Mouse (Mus musculus): ENCODE data around the gene Habp4.

Gene Habp4

GRCm38 (mm10) chr13:64178746-64179652, 17.4 kb downstream of the Habp4 start:
- DNase-seq = no peak

DNA sequence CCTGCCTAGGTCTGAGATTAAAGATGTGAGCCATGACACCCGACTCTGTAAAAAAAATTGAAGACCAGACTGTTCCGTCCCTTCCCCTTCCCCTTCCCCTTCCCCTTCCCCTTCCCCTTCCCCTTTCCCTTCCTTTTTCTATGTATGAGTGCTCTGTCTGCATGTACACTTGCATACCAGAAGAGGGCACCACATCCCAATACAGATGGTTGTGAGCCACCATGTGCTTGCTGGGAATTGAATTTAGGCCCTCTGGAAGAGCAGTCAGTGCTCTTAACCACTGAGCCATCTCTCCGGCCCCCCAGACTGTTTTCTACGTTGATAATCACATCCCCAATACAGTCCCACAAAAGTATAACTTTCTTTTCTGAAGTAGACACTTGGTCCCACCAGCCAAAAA, 18.7 kb downstream of the Habp4 start:
- no peak for DNase-seq

DNA sequence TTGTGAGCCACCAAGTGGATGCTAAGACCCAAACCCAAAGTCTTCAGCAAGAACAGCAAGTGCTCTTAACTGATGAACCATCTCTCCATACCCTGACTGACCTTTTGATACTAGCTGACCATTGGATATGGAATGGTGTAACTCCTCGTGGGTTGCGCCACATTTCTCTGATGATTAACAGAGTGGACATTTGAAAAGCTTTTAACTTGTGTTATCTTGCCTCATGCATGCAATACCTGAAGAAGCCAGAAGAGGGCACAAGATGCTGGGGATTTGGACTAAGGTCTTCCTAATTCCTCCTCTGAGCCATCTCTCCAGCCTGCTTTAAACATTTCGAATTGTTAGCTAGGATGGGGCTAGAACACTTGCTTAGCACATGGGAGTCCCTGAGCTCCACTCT, 19.3 kb downstream of the Habp4 start:
- DNase-seq = peak; percentile 40

DNA sequence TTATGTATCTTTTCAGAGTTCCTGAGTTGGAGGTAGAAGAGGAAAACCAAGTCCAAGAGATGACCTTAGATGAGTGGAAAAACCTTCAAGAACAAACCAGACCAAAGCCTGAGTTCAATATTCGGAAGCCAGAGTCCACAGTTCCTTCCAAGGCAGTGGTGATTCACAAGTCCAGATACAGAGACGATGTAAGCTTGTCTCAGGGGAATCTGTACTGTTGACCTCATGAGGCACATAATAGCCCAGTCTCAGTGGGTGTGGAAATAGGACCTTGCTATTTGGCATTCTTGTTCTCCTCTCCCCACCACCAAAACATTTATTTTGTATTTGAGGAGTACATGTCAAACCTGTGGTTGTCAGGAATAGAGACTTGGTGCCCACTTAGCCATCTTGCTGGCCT, 20.5 kb downstream of the Habp4 start:
- DNase-seq = no peak

DNA sequence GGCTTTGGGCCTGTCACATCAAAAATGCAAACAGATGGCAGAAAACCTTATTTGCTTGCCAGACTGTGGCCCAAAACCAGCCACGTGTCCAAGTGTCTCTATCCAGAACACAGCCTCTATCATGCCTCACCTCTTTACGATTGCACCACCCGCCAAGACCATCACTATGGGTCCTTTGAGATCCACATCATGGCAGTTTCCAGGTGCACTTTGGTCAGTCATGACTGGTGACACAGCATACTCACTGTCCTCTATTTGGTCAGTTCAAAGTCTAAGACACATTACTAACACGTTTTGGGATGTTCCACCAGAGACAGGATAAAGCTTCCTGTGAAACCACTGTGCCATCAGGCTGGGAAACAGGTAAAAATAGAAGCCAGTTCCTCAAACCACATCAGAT, 22.0 kb downstream of the Habp4 start:
- DNase-seq = no peak

- no peak for DNase-seq
Measured at GRCm38 (mm10) chr13:64184361-64184760, 22.7 kb downstream of the Habp4 start.

- no peak for DNase-seq
Measured at GRCm38 (mm10) chr13:64185176-64185575, 23.6 kb downstream of the Habp4 start.

- DNase-seq = no peak
Measured at GRCm38 (mm10) chr13:64185586-64185985, 24.0 kb downstream of the Habp4 start.

DNA sequence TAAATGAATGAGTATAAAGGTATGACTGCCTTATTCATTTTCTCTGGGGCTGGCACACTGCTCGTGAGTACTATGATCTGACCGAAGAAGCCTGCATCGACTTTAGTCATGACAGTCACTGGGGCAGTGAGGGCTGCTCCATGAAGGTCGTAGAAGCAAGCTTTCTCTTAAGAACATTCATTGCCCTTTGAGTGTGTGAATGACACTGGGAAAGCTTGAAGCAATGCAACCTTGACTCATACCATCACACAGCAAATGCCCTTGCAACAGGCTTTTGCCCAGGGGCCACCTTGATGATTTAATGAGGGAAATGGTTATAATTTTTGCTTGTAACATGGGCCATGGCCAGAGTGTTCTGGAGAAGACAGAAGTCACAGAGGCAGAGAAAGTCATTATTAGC, 24.9 kb downstream of the Habp4 start:
- DNase-seq = no peak

DNA sequence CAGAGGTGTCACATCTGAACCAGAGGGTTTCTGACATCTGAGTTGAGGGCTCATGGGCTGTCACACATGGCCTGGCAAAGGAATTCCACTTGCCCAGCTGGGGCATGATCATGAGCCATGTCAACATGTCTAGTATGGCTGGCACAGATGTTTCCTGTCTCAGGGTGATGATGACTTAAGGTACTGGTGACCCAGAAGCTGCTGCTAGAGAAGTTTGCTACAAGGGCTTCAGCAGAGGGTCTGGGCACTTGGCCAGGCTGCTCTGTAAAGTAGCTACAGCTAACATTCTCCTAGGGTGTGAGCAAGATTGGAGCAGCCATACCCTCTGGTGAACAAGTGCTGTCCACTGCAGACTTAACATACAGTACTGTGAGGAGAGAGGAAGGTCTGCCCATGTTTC, 25.4 kb downstream of the Habp4 start:
- no peak for DNase-seq

DNA sequence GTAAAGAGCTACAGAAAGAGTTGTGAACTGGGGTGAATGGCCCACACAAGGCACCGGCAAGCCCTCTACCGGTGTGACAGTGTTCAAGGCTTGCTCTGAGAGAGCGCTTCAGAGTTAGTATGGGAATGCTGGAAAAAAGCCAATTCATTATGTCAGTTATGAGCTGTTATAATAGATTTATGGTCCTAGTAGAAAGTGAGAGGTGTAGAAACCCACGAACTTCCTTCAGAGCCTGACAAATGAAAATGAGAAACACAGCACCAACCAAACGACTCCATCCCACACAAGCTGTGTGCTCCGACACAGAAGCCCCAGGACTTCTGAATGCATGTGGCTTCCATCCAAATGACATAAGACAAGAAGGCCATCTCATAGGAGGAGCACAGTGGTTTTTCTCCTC, 36.3 kb downstream of the Habp4 start:
- no peak for DNase-seq

DNA sequence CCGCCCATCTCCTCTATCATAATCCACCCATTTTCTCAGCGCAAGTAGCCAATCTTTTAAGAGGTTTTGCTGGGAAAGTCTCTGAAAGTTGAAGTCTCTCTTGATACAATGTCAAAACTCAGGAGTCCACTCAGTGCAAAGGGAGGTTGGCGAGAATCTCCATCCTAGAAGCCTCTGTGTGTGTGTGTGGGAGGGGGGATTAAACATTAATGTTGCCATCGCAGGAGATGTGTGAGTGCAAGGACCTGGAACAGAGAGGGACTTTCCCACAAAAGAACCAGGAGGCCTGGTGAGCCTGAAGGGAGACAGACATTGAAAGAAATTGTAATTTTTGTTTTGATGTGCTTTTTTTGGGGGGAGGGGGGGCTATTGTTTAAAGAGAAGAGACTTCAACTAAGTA, 36.7 kb downstream of the Habp4 start:
- DNase-seq = no peak

DNA sequence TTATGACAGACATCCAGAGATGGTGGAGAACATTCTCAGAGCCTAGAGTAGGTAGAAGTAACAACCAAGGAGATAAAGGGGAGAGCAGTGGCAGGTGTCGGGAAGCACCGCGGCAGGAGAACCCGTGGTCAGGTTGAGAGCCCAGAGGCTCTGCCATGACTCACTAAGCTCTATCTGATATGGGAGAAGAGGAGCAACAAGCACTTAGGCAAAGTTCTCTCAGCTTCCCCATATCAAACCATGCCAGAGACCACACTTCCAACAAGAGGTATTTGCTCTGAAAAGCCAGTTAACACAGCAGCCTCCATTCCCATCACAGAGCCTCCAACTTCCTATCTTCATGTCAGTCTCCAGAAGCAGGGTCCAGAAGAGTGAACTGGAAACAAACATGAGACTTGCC, 39.3 kb downstream of the Habp4 start:
- DNase-seq = no peak

DNA sequence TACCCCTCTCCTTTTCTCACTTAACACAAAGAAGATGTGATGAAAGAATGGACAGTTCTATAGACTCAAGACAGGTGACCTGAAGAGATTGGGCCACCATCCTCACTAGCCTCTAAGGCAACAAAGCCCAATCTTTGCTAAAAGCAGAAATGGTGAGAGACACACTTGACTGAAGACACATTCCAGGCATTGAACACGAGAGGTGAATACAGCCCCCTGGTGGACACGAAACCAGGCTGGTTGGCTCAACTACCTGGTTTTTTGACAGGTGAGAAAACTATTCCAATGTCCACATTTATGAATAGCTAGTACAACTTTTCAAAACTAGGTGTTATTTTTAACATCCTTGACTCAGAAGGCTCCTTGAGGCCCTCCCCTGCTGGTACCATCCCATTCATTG, 43.1 kb downstream of the Habp4 start:
- DNase-seq = peak; percentile 31

GRCm38 (mm10) chr13:64205186-64205585, 43.6 kb downstream of the Habp4 start:
- peak; percentile 68 for DNase-seq

DNA sequence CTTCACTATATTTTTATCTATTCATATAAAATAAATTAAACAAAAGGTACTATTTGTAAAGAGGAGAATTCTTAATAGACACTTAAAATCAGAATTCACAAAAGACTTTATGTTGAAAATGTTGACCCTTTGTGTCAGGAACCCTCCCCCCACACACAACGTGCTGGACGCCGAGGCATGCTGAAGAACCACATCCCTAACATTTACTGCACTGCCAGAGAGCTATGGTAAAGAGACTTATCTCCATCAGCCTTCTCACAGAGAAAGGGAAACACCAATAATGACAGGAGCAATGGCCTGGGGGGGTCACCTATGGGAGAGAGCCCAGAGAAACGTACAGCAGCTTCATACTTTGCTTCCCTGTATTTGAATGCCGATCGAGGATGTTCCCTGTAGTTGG, 46.5 kb downstream of the Habp4 start:
- DNase-seq = no peak

- no peak for DNase-seq
Measured at GRCm38 (mm10) chr13:64211995-64212603, 50.5 kb downstream of the Habp4 start.

- DNase-seq = no peak
Measured at GRCm38 (mm10) chr13:64214891-64215290, 53.3 kb downstream of the Habp4 start.

GRCm38 (mm10) chr13:64225738-64226137, 64.1 kb downstream of the Habp4 start:
- DNase-seq = no peak

- no peak for DNase-seq
Measured at GRCm38 (mm10) chr13:64226725-64227124, 65.1 kb downstream of the Habp4 start.

- DNase-seq = no peak
Measured at GRCm38 (mm10) chr13:64233139-64233538, 71.5 kb downstream of the Habp4 start.

- DNase-seq = peak; percentile 54
Measured at GRCm38 (mm10) chr13:64235062-64235715, 73.6 kb downstream of the Habp4 start.

DNA sequence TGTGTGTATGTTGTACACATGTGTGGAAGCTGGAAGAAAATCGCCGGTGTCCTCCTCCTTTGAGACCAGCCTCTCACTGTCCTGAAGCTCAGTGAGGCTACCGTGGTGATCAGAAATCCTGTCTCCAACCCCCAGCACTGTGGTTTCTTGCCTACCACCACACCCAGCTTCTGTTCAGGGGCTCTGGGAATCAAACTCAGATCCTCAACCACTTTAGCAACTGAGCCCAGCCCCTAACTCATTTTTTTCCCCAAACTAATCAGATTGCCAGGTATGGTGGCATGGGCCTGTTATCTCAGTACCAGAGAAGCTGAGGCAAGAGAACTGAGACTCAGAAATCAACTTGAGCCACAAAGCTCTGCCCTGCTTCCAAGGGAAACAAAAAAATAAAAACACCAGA, 74.2 kb downstream of the Habp4 start:
- no peak for DNase-seq
